Mouse (Mus musculus) frontal cortex, adult 2 months (tissue): ENCODE results near the gene C130050O18Rik. TPM values are rescaled to one million over a fixed set of nuclear protein-coding genes. Genes with fewer than 3 reads are reported as not detected.

Source experiments
- DNase-seq, 2 experiments: peaks; one replicate each; pipeline ENCODE4 v3.0.0; 2022; ENCODE audit warnings: low spot score in 1 of 2; ENCODE audit errors: extremely low spot score in 1 of 2
- polyA plus RNA-seq: library from polyadenylated mRNA; depleted of rRNA; stranded (reverse); fragments of >200 nt; gene quantifications from 2 replicates; pipeline ENCODE4 v1.2.3, GENCODE M21; 2012

Gene C130050O18Rik
- polyA plus RNA-seq, 1 experiment: 0.44 TPM

GRCm38 (mm10) chr5:139394399-139394798, 10.7 kb upstream of the C130050O18Rik start:
- DNase-seq: no peak

GRCm38 (mm10) chr5:139395528-139395927, 9.6 kb upstream of the C130050O18Rik start:
- DNase-seq: no peak

- DNase-seq: no peak
Measured at GRCm38 (mm10) chr5:139397359-139397916, 7.6 kb upstream of the C130050O18Rik start.

- DNase-seq: peak; percentile 85 to 97
Measured at GRCm38 (mm10) chr5:139397959-139398753, 6.9 kb upstream of the C130050O18Rik start.

- DNase-seq: no peak
Measured at GRCm38 (mm10) chr5:139398786-139399185, 6.3 kb upstream of the C130050O18Rik start.

- no peak for DNase-seq
Measured at GRCm38 (mm10) chr5:139399991-139400390, 5.1 kb upstream of the C130050O18Rik start.

GRCm38 (mm10) chr5:139402106-139402505, 3.0 kb upstream of the C130050O18Rik start:
- DNase-seq: no peak

- DNase-seq: no peak
Measured at GRCm38 (mm10) chr5:139403692-139404260, 1.3 kb upstream of the C130050O18Rik start.

- DNase-seq: no peak
Measured at GRCm38 (mm10) chr5:139405478-139405877, 398 bp downstream of the C130050O18Rik start.

GRCm38 (mm10) chr5:139405953-139406352, 873 bp downstream of the C130050O18Rik start:
- no peak for DNase-seq

GRCm38 (mm10) chr5:139407121-139407885, 2.2 kb downstream of the C130050O18Rik start:
- no peak for DNase-seq

GRCm38 (mm10) chr5:139408511-139408910, 3.4 kb downstream of the C130050O18Rik start:
- DNase-seq: no peak

- DNase-seq: no peak
Measured at GRCm38 (mm10) chr5:139409412-139409811, 4.3 kb downstream of the C130050O18Rik start.

GRCm38 (mm10) chr5:139410056-139410455, 5.0 kb downstream of the C130050O18Rik start:
- DNase-seq: no peak

- DNase-seq: no peak
Measured at GRCm38 (mm10) chr5:139411117-139411516, 6.0 kb downstream of the C130050O18Rik start.

GRCm38 (mm10) chr5:139411665-139412314, 6.7 kb downstream of the C130050O18Rik start:
- no peak for DNase-seq

GRCm38 (mm10) chr5:139413545-139413944, 8.5 kb downstream of the C130050O18Rik start:
- DNase-seq: no peak

GRCm38 (mm10) chr5:139415001-139415400, 9.9 kb downstream of the C130050O18Rik start:
- no peak for DNase-seq

GRCm38 (mm10) chr5:139416942-139417341, 11.9 kb downstream of the C130050O18Rik start:
- no peak for DNase-seq

- no peak for DNase-seq
Measured at GRCm38 (mm10) chr5:139417480-139417879, 12.4 kb downstream of the C130050O18Rik start.
